Mouse (Mus musculus): ENCODE measurements around the gene Stmn3. TPM values are rescaled to one million over a fixed set of nuclear protein-coding genes. Genes with fewer than 3 reads are reported as not detected.
"Not testable (repeated sequence)": the region's sequence is repeated elsewhere in the genome, so short reads cannot be mapped to it uniquely, and the experiment has no call there.

Gene Stmn3
- polyA plus RNA-seq, 1 experiment, result not detected

DNA sequence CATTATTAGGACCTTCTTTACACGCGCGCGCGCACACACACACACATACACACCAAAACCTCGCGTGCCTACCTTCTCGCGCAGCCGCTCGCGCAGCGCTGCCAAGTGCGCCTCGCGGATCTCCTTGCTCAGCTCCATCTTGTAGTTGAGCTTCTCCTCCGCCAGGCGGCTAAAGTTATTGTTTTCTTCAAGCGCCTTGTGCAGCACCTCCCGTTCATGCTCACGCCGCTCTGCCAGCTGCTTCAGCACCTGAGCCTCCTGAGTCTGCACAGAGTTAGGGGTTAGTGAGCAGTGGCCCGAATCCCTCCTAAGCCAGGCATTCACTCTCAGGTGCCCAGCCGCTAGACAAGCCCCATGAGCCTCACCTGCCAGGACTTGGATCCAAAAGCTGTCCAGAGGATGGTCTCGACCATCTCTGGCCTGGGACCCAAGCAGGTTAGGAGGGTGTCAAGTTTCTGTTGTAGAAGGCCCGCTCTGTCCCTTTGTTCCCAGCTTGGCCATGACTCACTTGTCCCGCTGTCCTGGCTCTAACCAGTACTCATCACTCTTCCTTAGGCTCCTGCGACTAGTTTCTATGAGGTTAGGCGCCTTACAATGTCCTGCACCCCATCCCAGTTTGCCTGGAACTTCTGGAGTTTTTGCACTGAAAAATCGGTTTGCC is 7.0 kb downstream of the Stmn3 start:
- Histone ChIP-seq H3K4me1 (ENCODE audit: control insufficient read depth, insufficient read depth, low read length) (peaks cover 13% of the 10 kb centered on the region), H3K4me3 (ENCODE audit: control insufficient read depth, low read depth, low read length) (no peak overlapping the region), H3K27ac (ENCODE audit: control insufficient read depth, insufficient read depth, low read depth, low read length) (no peak overlapping the region), H3K36me3 (ENCODE audit: control insufficient read depth, insufficient read depth, low read length) (no peaks in the 10 kb centered on the region), H3K27me3 (ENCODE audit: control insufficient read depth, insufficient read depth, low read length) (no peaks in the 10 kb centered on the region)
- TF ChIP-seq POLR2A (IDR thresholded peaks at IDR 0.05; ENCODE audit: control insufficient read depth, low read depth, low read length) (no peak), CTCF (IDR thresholded peaks at IDR 0.05; ENCODE audit: control insufficient read depth, insufficient read depth, insufficient replicate concordance, low read depth, low read length) (peak; percentile 33; the same call in 1 of the 2 replicates)

GRCm38 (mm10) chr2:181304944-181305343 is 9.4 kb downstream of the Stmn3 start:
- no peak overlapping the region for H3K4me3 ChIP-seq (ENCODE audit: control insufficient read depth, low read depth, low read length)
- peaks cover 13% of the 10 kb centered on the region for H3K4me1 ChIP-seq (ENCODE audit: control insufficient read depth, insufficient read depth, low read length)
- no peaks in the 10 kb centered on the region for H3K27me3 ChIP-seq (ENCODE audit: control insufficient read depth, insufficient read depth, low read length)
- TF ChIP-seq CTCF (IDR thresholded peaks at IDR 0.05; ENCODE audit: control insufficient read depth, insufficient read depth, insufficient replicate concordance, low read depth, low read length) (no peak), POLR2A (IDR thresholded peaks at IDR 0.05; ENCODE audit: control insufficient read depth, low read depth, low read length) (no peak)
- no peak overlapping the region for H3K27ac ChIP-seq (ENCODE audit: control insufficient read depth, insufficient read depth, low read depth, low read length)
- no peaks in the 10 kb centered on the region for H3K36me3 ChIP-seq (ENCODE audit: control insufficient read depth, insufficient read depth, low read length)

- TF ChIP-seq CTCF (IDR thresholded peaks at IDR 0.05; ENCODE audit: control insufficient read depth, insufficient read depth, insufficient replicate concordance, low read depth, low read length) (no peak), POLR2A (IDR thresholded peaks at IDR 0.05; ENCODE audit: control insufficient read depth, low read depth, low read length) (no peak)
- Histone ChIP-seq H3K27me3 (ENCODE audit: control insufficient read depth, insufficient read depth, low read length) (no peaks in the 10 kb centered on the region), H3K27ac (ENCODE audit: control insufficient read depth, insufficient read depth, low read depth, low read length) (no peak overlapping the region), H3K36me3 (ENCODE audit: control insufficient read depth, insufficient read depth, low read length) (no peaks in the 10 kb centered on the region), H3K4me3 (ENCODE audit: control insufficient read depth, low read depth, low read length) (no peak overlapping the region; the same call in 1 of the 2 replicates), H3K4me1 (ENCODE audit: control insufficient read depth, insufficient read depth, low read length) (peaks cover 5% of the 10 kb centered on the region)
These were observed 12.3 kb downstream of the Stmn3 start for GRCm38 (mm10) chr2:181302041-181302440.

DNA sequence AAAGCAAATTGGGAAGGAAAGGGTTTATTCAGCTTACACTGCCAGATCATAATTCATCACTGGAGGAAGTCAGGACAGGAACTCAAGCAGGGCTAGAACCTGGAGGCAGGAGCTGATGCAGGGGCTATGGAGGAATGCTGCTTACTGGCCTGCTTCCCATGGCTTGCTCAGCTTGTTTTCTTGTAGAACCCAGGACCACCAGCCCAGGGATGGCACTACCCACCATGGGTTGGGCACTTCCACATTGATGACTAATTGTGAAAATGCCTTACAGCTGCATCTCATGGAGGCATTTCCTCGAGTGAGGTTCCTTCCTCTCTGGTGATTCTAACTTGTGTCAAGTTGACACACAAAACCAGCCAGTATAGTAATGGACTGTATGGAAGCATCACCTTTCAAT is 23.4 kb downstream of the Stmn3 start:
- Histone ChIP-seq H3K4me3 (ENCODE audit: control insufficient read depth, low read depth, low read length) (no peak overlapping the region), H3K27ac (ENCODE audit: control insufficient read depth, insufficient read depth, low read depth, low read length) (no peak overlapping the region), H3K4me1 (ENCODE audit: control insufficient read depth, insufficient read depth, low read length) (no peaks in the 10 kb centered on the region; the same call in 1 of the 2 replicates), H3K36me3 (ENCODE audit: control insufficient read depth, insufficient read depth, low read length) (no peaks in the 10 kb centered on the region; the same call in 1 of the 2 replicates), H3K27me3 (ENCODE audit: control insufficient read depth, insufficient read depth, low read length) (no peaks in the 10 kb centered on the region)
- no peak for TF ChIP-seq POLR2A (IDR thresholded peaks at IDR 0.05; ENCODE audit: control insufficient read depth, low read depth, low read length)

GRCm38 (mm10) chr2:181288691-181289090 is 25.6 kb downstream of the Stmn3 start:
- Histone ChIP-seq H3K27ac (ENCODE audit: control insufficient read depth, insufficient read depth, low read depth, low read length) (no peak overlapping the region), H3K27me3 (ENCODE audit: control insufficient read depth, insufficient read depth, low read length) (no peaks in the 10 kb centered on the region), H3K4me1 (ENCODE audit: control insufficient read depth, insufficient read depth, low read length) (no peaks in the 10 kb centered on the region; the same call in 1 of the 2 replicates), H3K36me3 (ENCODE audit: control insufficient read depth, insufficient read depth, low read length) (no peaks in the 10 kb centered on the region; the same call in 1 of the 2 replicates), H3K4me3 (ENCODE audit: control insufficient read depth, low read depth, low read length) (no peak overlapping the region)
- no peak for TF ChIP-seq POLR2A (IDR thresholded peaks at IDR 0.05; ENCODE audit: control insufficient read depth, low read depth, low read length)
- no peak for TF ChIP-seq CTCF (IDR thresholded peaks at IDR 0.05; ENCODE audit: control insufficient read depth, insufficient read depth, insufficient replicate concordance, low read depth, low read length)

DNA sequence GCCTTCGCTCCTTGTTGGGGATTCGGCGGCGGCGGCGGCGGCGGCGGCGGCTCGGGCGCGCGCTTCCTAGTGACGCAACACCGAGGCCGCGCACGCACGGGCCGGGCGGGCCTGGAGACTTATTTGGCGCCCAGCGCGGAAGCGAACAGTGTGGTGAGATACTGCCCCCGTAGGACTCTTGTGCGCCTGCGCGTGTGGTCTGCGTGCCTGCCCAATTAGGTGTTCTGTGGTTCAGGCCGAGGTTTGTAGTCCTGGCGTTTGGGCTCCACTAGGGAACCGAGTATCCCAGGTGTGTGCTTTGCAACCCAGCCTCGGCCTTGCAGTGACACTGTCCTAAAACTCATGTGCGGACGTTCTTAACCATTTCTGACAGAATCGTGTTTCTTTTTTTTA is 26.3 kb downstream of the Stmn3 start, which contains the start of gene Gmeb2:
Gmeb2 (minus strand) TSS at position 78 of the 393 bp plus-strand sequence.
- peak within 1 kb of the TSS; percentile 90 for H3K4me3 ChIP-seq (ENCODE audit: control insufficient read depth, low read depth, low read length)
- H3K27ac ChIP-seq (ENCODE audit: control insufficient read depth, insufficient read depth, low read depth, low read length), result peak within 1 kb of the TSS; percentile 91
- H3K36me3 ChIP-seq (ENCODE audit: control insufficient read depth, insufficient read depth, low read length); H3K27me3 ChIP-seq (ENCODE audit: control insufficient read depth, insufficient read depth, low read length); H3K4me1 ChIP-seq (ENCODE audit: control insufficient read depth, insufficient read depth, low read length): not testable (repeated sequence)
- TF ChIP-seq CTCF (IDR thresholded peaks at IDR 0.05; ENCODE audit: control insufficient read depth, insufficient read depth, insufficient replicate concordance, low read depth, low read length) (peak; percentile 14; the same call in 1 of the 2 replicates), POLR2A (IDR thresholded peaks at IDR 0.05; ENCODE audit: control insufficient read depth, low read depth, low read length) (peak; percentile 54; the same call in 1 of the 2 replicates)

DNA sequence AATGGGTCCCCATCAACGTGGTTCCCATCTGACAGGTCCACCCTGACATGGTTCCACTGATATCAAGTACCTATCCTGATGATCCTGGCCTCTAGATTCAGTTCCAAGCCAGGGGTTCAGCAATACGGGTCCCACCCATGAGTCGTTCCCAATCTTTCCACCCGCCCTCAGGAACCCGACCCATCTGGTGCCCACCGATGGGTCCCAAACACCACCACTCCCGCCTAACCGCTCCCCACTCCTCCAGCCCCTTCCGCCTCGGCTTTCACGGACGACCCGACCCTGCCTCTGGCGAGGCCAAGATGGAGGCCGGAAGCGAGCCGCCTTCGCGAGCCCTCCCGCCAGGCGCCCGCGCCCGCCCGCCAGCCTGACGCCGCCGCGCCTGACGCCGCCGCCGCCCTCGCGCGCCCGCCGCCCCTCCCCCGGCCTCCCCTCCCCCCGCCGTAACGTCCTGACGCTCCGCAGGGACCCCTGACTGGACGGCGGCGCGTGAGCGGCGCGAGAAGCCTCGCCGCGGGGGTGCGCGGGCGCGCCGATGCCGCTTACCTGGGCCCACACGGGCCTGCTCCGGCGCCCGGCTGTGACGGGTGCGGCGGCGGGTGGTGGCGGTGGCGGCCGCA is 26.9 kb downstream of the Stmn3 start:
- H3K4me1 ChIP-seq (ENCODE audit: control insufficient read depth, insufficient read depth, low read length), result no peaks in the 10 kb centered on the region; the same call in 1 of the 2 replicates
- TF ChIP-seq CTCF (IDR thresholded peaks at IDR 0.05; ENCODE audit: control insufficient read depth, insufficient read depth, insufficient replicate concordance, low read depth, low read length) (no peak), POLR2A (IDR thresholded peaks at IDR 0.05; ENCODE audit: control insufficient read depth, low read depth, low read length) (peak; percentile 81)
- H3K27ac ChIP-seq (ENCODE audit: control insufficient read depth, insufficient read depth, low read depth, low read length), result peak overlapping the region; percentile 91
- H3K4me3 ChIP-seq (ENCODE audit: control insufficient read depth, low read depth, low read length), result peak overlapping the region; percentile 90
- no peaks in the 10 kb centered on the region for H3K27me3 ChIP-seq (ENCODE audit: control insufficient read depth, insufficient read depth, low read length)
- no peaks in the 10 kb centered on the region; the same call in 1 of the 2 replicates for H3K36me3 ChIP-seq (ENCODE audit: control insufficient read depth, insufficient read depth, low read length)

Measured in testis, adult 2 months (tissue).